Mouse (Mus musculus): ENCODE measurements around the gene Bglap2.
"Not testable (repeated sequence)": the region's sequence is repeated elsewhere in the genome, so short reads cannot be mapped to it uniquely, and the experiment has no call there.

DNA sequence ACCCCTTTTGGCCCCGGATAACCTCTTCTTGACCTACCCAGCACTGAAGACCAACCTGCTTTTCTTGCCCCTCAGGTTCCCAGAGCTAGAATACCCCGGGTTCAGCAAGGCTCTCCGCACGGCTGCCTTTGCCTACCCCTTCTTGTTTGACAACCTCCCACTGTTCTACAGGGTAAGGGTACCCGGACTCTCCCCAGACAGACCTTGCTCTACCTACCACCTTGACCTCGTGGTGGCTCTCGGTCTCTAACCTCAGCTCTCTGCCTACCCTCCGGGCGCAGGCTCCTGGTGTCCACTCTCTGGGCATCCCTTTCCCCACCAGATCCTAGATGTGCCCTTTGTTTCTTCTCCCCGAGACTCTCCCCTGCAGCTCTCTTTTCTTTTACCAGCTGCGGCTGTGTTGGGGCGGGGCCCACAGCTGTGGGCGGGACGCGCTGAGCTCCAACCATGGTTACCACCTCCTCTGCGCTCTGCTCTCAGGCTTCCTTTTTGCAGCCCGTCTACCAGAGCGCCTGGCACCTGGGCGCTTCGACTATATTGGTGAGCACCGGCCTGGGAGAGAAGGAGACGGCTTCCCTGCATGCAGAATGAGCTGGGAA, 11.6 kb downstream of the Bglap2 start:
- TF ChIP-seq CTCF (conservative IDR thresholded peaks at IDR 0.05; ENCODE audit: insufficient read depth, insufficient read length, low read depth, low read length); POLR2A (IDR thresholded peaks at IDR 0.05; ENCODE audit: low read depth, low read length): not testable (repeated sequence)
